Mouse (Mus musculus): ENCODE data around the gene Galnt6. TPM values are rescaled to one million over a fixed set of nuclear protein-coding genes. Genes with fewer than 3 reads are reported as not detected.

Gene Galnt6
- polyA plus RNA-seq, 1 experiment from 2014 or later: 1.1 TPM

DNA sequence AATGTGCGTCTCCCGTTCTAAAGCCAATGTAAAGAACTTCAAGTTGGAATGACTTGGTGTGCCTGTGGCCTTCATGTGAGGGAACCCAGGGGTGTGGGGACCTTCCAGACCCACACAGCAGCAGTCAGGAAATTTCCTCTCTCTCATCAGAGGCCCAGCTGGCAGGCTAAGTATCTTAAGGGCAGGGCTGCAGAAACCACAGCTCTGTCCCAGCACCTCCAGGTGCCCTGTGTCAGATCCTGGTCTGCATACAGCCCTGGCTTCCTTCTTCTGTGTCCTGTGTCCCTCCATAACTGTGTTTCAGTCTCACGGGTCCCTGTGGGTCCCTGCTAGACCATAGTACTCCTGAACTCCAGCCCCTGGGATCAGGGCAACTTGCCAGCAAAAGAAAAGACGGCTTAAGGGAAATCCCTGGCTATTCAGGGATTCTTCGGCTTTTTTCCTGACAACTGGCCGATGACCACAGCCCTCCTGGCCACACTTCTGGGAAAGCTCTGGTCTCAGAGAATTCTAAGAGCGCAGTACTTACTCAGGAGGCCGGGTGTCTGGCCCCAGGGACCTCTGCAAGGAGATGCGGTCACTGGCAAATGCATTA is 13.7 kb downstream of the Galnt6 start:
- 78% methylated on average over 9 of the region's 9 CpGs for WGBS
- Histone ChIP-seq H3K9me3 (no peaks in the 10 kb centered on the region), H3K4me2 (replicated peaks) (no peak overlapping the region), H3K27me3 (no peaks in the 10 kb centered on the region), H3K9ac (no peak overlapping the region), H3K36me3 (no peaks in the 10 kb centered on the region), H3K4me1 (no peaks in the 10 kb centered on the region; the same call in 1 of the 2 replicates), H3K4me3 (no peak overlapping the region), H3K27ac (no peak overlapping the region)
- ATAC-seq (ENCODE audit: low FRiP score, low read depth): no peak

DNA sequence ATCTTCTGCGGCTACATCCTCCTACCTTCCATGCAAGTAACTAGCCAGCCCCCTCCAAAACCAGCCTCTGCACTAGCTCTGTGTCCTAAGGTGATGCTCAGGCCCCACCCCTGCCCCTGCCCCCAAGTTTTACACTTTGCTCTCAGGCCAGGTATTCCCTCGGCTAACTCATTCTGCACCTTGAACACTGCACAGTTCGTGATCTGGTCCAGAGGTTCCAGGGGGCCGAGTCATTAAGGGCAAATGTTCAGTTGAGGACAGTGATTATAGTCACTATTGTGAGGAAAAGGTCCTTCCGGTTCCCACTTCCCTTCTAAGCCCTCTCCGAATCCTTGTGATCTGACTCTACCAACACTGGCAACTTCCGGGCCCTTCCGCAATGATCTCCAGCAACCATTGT is 14.7 kb downstream of the Galnt6 start:
- no peak for ATAC-seq (ENCODE audit: low FRiP score, low read depth)
- Histone ChIP-seq H3K9me3 (no peaks in the 10 kb centered on the region), H3K27me3 (no peaks in the 10 kb centered on the region), H3K4me1 (no peaks in the 10 kb centered on the region), H3K9ac (no peak overlapping the region), H3K4me3 (no peak overlapping the region), H3K27ac (no peak overlapping the region), H3K4me2 (replicated peaks) (no peak overlapping the region), H3K36me3 (no peaks in the 10 kb centered on the region)
- WGBS: 85% methylated on average over 8 of the region's 8 CpGs

GRCm38 (mm10) chr15:100710838-100711237 is 18.3 kb downstream of the Galnt6 start:
- Histone ChIP-seq H3K9me3 (no peaks in the 10 kb centered on the region), H3K4me1 (no peaks in the 10 kb centered on the region), H3K36me3 (no peaks in the 10 kb centered on the region), H3K4me2 (replicated peaks) (no peak overlapping the region), H3K4me3 (no peak overlapping the region), H3K27ac (no peak overlapping the region), H3K27me3 (no peaks in the 10 kb centered on the region), H3K9ac (no peak overlapping the region)
- WGBS: 52% methylated on average over 6 of the region's 6 CpGs
- no peak for ATAC-seq (ENCODE audit: low FRiP score, low read depth)

- ATAC-seq (ENCODE audit: low FRiP score, low read depth): no peak
- H3K4me2 ChIP-seq (replicated peaks): no peak overlapping the region
- H3K9ac ChIP-seq: no peak overlapping the region
- H3K27ac ChIP-seq: no peak overlapping the region
- H3K9me3 ChIP-seq: no peaks in the 10 kb centered on the region
- H3K27me3 ChIP-seq: peaks cover 14% of the 10 kb centered on the region
- no peaks in the 10 kb centered on the region for H3K36me3 ChIP-seq
- no peak overlapping the region for H3K4me3 ChIP-seq
- H3K4me1 ChIP-seq: peaks cover 8% of the 10 kb centered on the region
- 78% methylated on average over 8 of the region's 8 CpGs for WGBS
These were observed 20.6 kb downstream of the Galnt6 start for GRCm38 (mm10) chr15:100708433-100709078.

DNA sequence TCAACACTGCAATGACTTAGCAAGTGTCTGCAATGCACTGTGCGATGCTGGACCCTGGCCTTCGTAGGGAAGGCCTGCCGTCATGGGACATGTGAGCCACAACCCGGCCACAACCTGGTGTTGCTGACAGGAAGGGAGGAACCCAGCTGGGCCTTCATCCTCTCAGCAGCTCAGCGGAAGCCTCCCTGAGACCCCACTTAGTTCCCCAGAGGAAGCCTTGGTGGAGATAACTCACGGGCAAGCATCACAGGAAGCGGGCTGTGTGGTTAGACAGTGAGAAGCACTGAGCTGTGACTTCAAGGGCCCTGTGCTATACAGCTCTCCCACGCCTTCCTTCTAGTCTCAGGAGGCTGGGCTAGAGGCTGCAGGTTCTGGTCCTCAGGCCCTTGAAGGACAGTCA is 22.9 kb downstream of the Galnt6 start:
- H3K4me3 ChIP-seq: no peak overlapping the region
- H3K9ac ChIP-seq: no peak overlapping the region
- ATAC-seq (ENCODE audit: low FRiP score, low read depth): no peak
- H3K36me3 ChIP-seq: no peaks in the 10 kb centered on the region
- H3K4me1 ChIP-seq: peaks cover 10% of the 10 kb centered on the region
- no peak overlapping the region for H3K27ac ChIP-seq
- H3K4me2 ChIP-seq (replicated peaks): no peak overlapping the region
- H3K9me3 ChIP-seq: no peaks in the 10 kb centered on the region
- peaks cover 25% of the 10 kb centered on the region for H3K27me3 ChIP-seq
- 77% methylated on average over 8 of the region's 8 CpGs for whole genome bisulfite sequencing

DNA sequence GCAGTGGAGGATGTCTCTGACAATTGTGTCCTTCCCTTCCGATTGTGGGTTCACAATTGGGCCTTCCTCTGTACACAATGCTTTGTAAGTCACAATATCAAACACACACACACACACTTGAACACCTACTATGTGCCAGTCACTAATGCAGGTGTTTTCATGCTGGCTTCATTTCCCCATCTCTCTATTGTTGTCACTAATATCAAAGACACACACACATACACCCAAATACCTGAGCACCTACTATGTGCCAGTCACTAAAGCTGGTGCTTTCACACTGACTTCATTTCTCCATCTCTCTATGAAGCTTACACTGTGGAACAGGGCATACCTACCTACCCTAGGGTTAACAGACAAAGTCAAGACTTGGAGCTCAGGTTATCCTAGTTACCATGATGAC is 23.8 kb downstream of the Galnt6 start:
- H3K36me3 ChIP-seq: no peaks in the 10 kb centered on the region
- no peaks in the 10 kb centered on the region for H3K9me3 ChIP-seq
- no peak for ATAC-seq (ENCODE audit: low FRiP score, low read depth)
- no peak overlapping the region for H3K4me2 ChIP-seq (replicated peaks)
- H3K27ac ChIP-seq: no peak overlapping the region
- H3K4me3 ChIP-seq: no peak overlapping the region
- H3K4me1 ChIP-seq: peaks cover 10% of the 10 kb centered on the region
- WGBS: 86% methylated on average over 1 of the region's 1 CpGs
- H3K9ac ChIP-seq: no peak overlapping the region
- H3K27me3 ChIP-seq: peaks cover 25% of the 10 kb centered on the region

DNA sequence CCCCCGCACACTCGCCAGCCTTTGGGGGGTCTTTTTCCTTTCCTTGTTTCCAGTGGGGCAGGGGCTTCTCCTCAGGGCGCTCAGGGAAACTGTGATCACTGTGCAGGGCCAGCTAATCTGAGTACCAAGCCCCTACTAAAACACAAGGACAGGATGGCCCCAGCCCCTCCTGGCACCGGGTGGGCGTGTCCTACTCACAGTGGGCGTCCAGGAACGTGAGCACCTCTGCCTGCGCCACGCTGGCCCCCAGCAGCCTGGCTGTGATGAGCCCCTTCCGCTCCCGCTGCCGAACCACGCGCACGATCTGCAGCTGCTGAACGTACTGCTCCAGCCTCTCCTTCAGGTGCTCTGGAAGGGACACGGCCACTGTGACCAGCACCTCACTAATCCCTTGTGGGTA is 25.3 kb downstream of the Galnt6 start:
- peaks cover 10% of the 10 kb centered on the region for H3K4me1 ChIP-seq
- peak overlapping the region; percentile 58 for H3K4me2 ChIP-seq (replicated peaks)
- ATAC-seq (ENCODE audit: low FRiP score, low read depth): no peak
- H3K27ac ChIP-seq: no peak overlapping the region
- H3K36me3 ChIP-seq: no peaks in the 10 kb centered on the region
- H3K9ac ChIP-seq: peak overlapping the region; percentile 31; the same call in 1 of the 2 replicates
- H3K9me3 ChIP-seq: no peaks in the 10 kb centered on the region
- H3K27me3 ChIP-seq: peaks cover 25% of the 10 kb centered on the region
- WGBS: 4% methylated on average over 17 of the region's 17 CpGs
- H3K4me3 ChIP-seq: peak overlapping the region; percentile 22

DNA sequence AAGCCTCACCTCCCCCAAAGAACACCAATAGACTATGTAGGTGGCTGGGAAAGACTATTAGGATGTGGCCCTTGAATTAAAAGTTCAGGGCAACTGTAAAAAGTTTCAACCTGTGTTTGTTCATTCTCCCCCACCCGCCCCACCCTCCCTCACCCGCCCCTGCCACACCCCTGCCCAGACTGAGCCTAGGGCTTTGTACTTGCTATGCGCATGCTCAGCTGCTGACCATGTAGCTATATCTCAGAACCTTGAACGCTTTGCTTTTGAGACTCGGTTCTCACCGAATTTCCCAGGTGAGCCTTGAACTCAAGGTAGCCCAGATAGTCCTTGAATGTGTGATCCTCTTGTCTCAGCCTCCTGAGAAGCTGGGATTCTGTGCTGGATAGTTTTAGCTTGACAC is 27.3 kb downstream of the Galnt6 start:
- no peak for ATAC-seq (ENCODE audit: low FRiP score, low read depth)
- WGBS: 68% methylated on average over 6 of the region's 6 CpGs
- peaks cover 10% of the 10 kb centered on the region for H3K4me1 ChIP-seq
- H3K4me2 ChIP-seq (replicated peaks): no peak overlapping the region
- no peak overlapping the region for H3K9ac ChIP-seq
- H3K9me3 ChIP-seq: no peaks in the 10 kb centered on the region
- no peak overlapping the region for H3K4me3 ChIP-seq
- no peaks in the 10 kb centered on the region for H3K36me3 ChIP-seq
- peaks cover 25% of the 10 kb centered on the region for H3K27me3 ChIP-seq
- H3K27ac ChIP-seq: no peak overlapping the region

- no peak overlapping the region for H3K27ac ChIP-seq
- H3K27me3 ChIP-seq: peaks cover 25% of the 10 kb centered on the region
- ATAC-seq (ENCODE audit: low FRiP score, low read depth): no peak
- H3K4me2 ChIP-seq (replicated peaks): no peak overlapping the region
- H3K4me1 ChIP-seq: peaks cover 10% of the 10 kb centered on the region
- H3K9me3 ChIP-seq: no peaks in the 10 kb centered on the region
- no peak overlapping the region for H3K9ac ChIP-seq
- no peaks in the 10 kb centered on the region for H3K36me3 ChIP-seq
- no peak overlapping the region for H3K4me3 ChIP-seq
- 73% methylated on average over 10 of the region's 10 CpGs for WGBS
These were observed 28.1 kb downstream of the Galnt6 start for GRCm38 (mm10) chr15:100701108-100701507.

- Histone ChIP-seq H3K9ac (no peak overlapping the region), H3K27ac (no peak overlapping the region), H3K36me3 (no peaks in the 10 kb centered on the region), H3K4me3 (no peak overlapping the region), H3K27me3 (peaks cover 24% of the 10 kb centered on the region), H3K4me1 (peaks cover 10% of the 10 kb centered on the region), H3K9me3 (no peaks in the 10 kb centered on the region), H3K4me2 (replicated peaks) (no peak overlapping the region)
- WGBS: 64% methylated on average over 5 of the region's 5 CpGs
- no peak for ATAC-seq (ENCODE audit: low FRiP score, low read depth)
These were observed 28.8 kb downstream of the Galnt6 start for GRCm38 (mm10) chr15:100700424-100700823.

- Histone ChIP-seq H3K36me3 (no peaks in the 10 kb centered on the region), H3K27me3 (peaks cover 19% of the 10 kb centered on the region), H3K9ac (no peak overlapping the region), H3K27ac (no peak overlapping the region), H3K9me3 (no peaks in the 10 kb centered on the region), H3K4me1 (peaks cover 10% of the 10 kb centered on the region), H3K4me2 (replicated peaks) (no peak overlapping the region), H3K4me3 (no peak overlapping the region)
- ATAC-seq (ENCODE audit: low FRiP score, low read depth): no peak
- WGBS: 65% methylated on average over 6 of the region's 6 CpGs
These were observed 29.8 kb downstream of the Galnt6 start for GRCm38 (mm10) chr15:100699386-100699785.

GRCm38 (mm10) chr15:100698078-100698477 is 31.1 kb downstream of the Galnt6 start:
- no peak overlapping the region for H3K9ac ChIP-seq
- ATAC-seq (ENCODE audit: low FRiP score, low read depth): no peak
- H3K27ac ChIP-seq: no peak overlapping the region

DNA sequence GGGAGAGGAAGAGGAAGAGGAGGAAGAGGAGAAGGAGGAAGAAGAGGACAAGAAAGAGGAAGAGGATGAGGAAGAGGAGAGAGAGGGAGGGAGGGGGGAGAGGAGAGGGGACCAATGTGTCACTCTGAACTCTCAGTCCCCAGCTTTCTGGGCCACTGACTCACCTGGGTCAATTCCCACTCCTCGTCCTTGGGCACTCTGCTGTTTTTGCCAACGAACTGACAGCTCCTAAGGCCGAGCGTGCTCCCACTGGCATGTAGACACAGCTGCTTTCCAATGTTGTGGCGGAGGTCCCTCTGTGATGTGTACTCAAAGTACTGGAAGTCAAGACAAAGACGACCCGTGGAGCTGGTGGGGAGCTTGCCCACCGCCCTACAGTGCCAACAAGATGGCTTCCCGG is 34.8 kb downstream of the Galnt6 start:
- Histone ChIP-seq H3K4me3 (no peak overlapping the region), H3K4me1 (no peaks in the 10 kb centered on the region), H3K27ac (no peak overlapping the region), H3K36me3 (no peaks in the 10 kb centered on the region), H3K9me3 (peaks cover 12% of the 10 kb centered on the region), H3K4me2 (replicated peaks) (no peak overlapping the region), H3K9ac (no peak overlapping the region), H3K27me3 (no peaks in the 10 kb centered on the region)
- ATAC-seq (ENCODE audit: low FRiP score, low read depth): no peak
- 92% methylated on average over 9 of the region's 9 CpGs for WGBS

More at GRCm38 (mm10) chr15:100698078-100698477, 31.1 kb downstream of the Galnt6 start:
- no peaks in the 10 kb centered on the region for H3K9me3 ChIP-seq
- no peak overlapping the region for H3K4me2 ChIP-seq (replicated peaks)
- no peaks in the 10 kb centered on the region for H3K36me3 ChIP-seq
- no peak overlapping the region for H3K4me3 ChIP-seq
- peaks cover 6% of the 10 kb centered on the region for H3K27me3 ChIP-seq
- no peaks in the 10 kb centered on the region for H3K4me1 ChIP-seq
- 79% methylated on average over 10 of the region's 10 CpGs for WGBS

Measured in limb, embryonic 13.5 days (tissue).